Mouse (Mus musculus): ENCODE data around the gene Vmn1r103. TPM values are rescaled to one million over a fixed set of nuclear protein-coding genes. Genes with fewer than 3 reads are reported as not detected.
"Not testable (repeated sequence)": the region's sequence is repeated elsewhere in the genome, so short reads cannot be mapped to it uniquely, and the experiment has no call there.

The Vmn1r103 gene
- not detected in 2 replicates for polyA plus RNA-seq (2014; fragmentation: Nextera tagmentation; extraction: Ambion mirVana)

DNA sequence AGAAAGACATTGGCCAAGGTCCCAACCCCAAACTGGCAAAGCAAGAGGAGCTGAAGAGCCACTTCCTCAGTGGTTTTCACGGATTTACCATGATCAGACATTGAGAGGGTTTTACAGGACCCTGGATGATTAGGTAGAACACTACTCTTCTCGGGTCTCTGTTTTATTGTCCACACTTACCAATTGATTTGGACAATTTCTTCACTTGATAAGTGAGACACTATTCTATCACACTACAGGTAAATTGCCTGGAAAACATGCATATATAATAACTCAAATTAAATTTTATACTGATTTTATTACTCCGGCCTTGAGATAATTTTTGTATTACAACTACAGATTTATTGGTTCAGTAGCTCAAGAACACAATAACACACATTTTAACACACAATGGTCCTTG lies at the start of gene Vmn1r103:
TSS of gene Vmn1r103 (minus strand) at position 101 of the 400 bp plus-strand sequence.
- not testable (repeated sequence) for H3K27ac ChIP-seq (replicated peaks; ENCODE audit: low read depth, low read length); H3K27me3 ChIP-seq (ENCODE audit: control insufficient read depth, insufficient read depth, low read length); H3K4me3 ChIP-seq (ENCODE audit: low read depth, low read length); DNase-seq (ENCODE audit: low spot score); H3K4me1 ChIP-seq (ENCODE audit: control insufficient read depth, insufficient read depth, low read length); ATAC-seq (ENCODE audit: insufficient number of reproducible peaks, low FRiP score, low TSS enrichment, low read depth); H3K9ac ChIP-seq (ENCODE audit: low read length); H3K36me3 ChIP-seq (ENCODE audit: control insufficient read depth, insufficient read depth, low read length); H3K4me2 ChIP-seq (ENCODE audit: low read depth, severe bottlenecking); H3K9me3 ChIP-seq (ENCODE audit: control insufficient read depth, low read length)
- WGBS = no CpG with 5 or more reads among the region's 3 CpGs

DNA sequence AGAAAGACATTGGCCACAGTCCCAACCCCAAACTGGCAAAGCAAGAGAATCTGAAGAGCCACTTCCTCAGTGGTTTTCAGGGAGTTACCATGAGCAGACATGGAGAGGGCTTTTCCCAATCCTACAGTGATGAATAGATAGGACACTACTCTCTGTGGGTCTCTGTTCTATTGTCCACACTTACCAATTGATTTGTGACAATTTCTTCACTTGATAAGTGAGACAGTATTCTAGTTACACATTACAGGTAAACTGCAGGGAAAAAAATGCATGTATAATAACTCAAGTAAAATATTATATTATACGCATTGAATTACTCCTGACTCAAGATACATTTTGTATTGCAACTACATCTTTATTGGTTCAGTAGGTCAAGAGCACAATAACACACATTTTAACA lies 35.3 kb upstream of the Vmn1r103 start, which contains the start of gene Gm5726:
TSS of gene Gm5726 (minus strand) at position 101 of the 400 bp plus-strand sequence.
- DNase-seq (ENCODE audit: low spot score); H3K4me3 ChIP-seq (ENCODE audit: low read depth, low read length); H3K36me3 ChIP-seq (ENCODE audit: control insufficient read depth, insufficient read depth, low read length); H3K4me2 ChIP-seq (ENCODE audit: low read depth, severe bottlenecking); H3K27ac ChIP-seq (replicated peaks; ENCODE audit: low read depth, low read length); H3K9me3 ChIP-seq (ENCODE audit: control insufficient read depth, low read length); ATAC-seq (ENCODE audit: insufficient number of reproducible peaks, low FRiP score, low TSS enrichment, low read depth); H3K9ac ChIP-seq (ENCODE audit: low read length); H3K27me3 ChIP-seq (ENCODE audit: control insufficient read depth, insufficient read depth, low read length); H3K4me1 ChIP-seq (ENCODE audit: control insufficient read depth, insufficient read depth, low read length): not testable (repeated sequence)
- no CpG with 5 or more reads among the region's 1 CpGs for WGBS

DNA sequence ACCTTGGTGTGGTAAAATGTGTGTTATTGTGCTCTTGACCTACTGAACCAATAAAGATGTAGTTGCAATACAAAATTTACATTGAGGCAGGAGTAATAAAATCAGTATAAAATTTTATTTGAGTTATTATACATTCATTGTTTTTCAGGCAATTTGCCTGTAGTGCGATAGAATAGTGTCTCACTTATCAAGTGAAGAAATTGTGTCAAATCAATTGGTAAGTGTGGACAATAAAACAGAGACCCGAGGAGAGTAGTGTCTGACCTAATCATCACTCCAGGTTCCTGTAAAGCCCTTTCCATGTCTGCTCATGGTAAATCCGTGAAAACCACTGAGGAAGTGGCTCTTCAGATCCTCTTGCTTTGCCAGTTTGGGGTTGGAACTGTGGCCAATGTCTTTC lies 23.2 kb upstream of the Vmn1r103 start, which contains the start of gene Vmn1r104:
TSS of gene Vmn1r104 (plus strand) at position 301 of the 400 bp plus-strand sequence.
- no CpG with 5 or more reads among the region's 3 CpGs for WGBS
- not testable (repeated sequence) for H3K27ac ChIP-seq (replicated peaks; ENCODE audit: low read depth, low read length); H3K4me3 ChIP-seq (ENCODE audit: low read depth, low read length); H3K36me3 ChIP-seq (ENCODE audit: control insufficient read depth, insufficient read depth, low read length); H3K4me2 ChIP-seq (ENCODE audit: low read depth, severe bottlenecking); H3K4me1 ChIP-seq (ENCODE audit: control insufficient read depth, insufficient read depth, low read length); ATAC-seq (ENCODE audit: insufficient number of reproducible peaks, low FRiP score, low TSS enrichment, low read depth); H3K9me3 ChIP-seq (ENCODE audit: control insufficient read depth, low read length); H3K9ac ChIP-seq (ENCODE audit: low read length); H3K27me3 ChIP-seq (ENCODE audit: control insufficient read depth, insufficient read depth, low read length); DNase-seq (ENCODE audit: low spot score)

DNA sequence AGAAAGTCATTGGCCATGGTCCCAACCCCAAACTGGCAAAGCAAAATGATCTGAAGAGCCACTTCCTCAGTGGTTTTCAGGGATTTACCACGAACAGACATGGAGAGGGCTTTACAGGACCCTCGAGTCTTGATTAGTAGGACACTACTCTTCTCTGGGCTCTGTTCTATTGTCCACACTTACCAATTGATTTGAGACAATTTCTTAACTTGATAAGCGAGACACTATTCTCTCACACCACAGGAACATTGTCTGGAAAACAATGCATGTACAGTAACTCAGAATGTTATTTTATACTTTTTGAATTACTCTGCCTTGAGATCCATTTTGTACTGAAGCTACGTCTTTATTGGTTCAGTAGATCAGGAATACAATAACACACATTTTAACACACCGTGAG lies 35.5 kb downstream of the Vmn1r103 start, which contains the start of gene Gm10670:
TSS of gene Gm10670 (minus strand) at position 101 of the 400 bp plus-strand sequence.
- not testable (repeated sequence) for H3K9ac ChIP-seq (ENCODE audit: low read length); H3K4me3 ChIP-seq (ENCODE audit: low read depth, low read length); DNase-seq (ENCODE audit: low spot score); ATAC-seq (ENCODE audit: insufficient number of reproducible peaks, low FRiP score, low TSS enrichment, low read depth); H3K36me3 ChIP-seq (ENCODE audit: control insufficient read depth, insufficient read depth, low read length); H3K4me1 ChIP-seq (ENCODE audit: control insufficient read depth, insufficient read depth, low read length); H3K27me3 ChIP-seq (ENCODE audit: control insufficient read depth, insufficient read depth, low read length); H3K4me2 ChIP-seq (ENCODE audit: low read depth, severe bottlenecking); H3K27ac ChIP-seq (replicated peaks; ENCODE audit: low read depth, low read length); H3K9me3 ChIP-seq (ENCODE audit: control insufficient read depth, low read length)
- WGBS = no CpG with 5 or more reads among the region's 5 CpGs

Other genes starting within 250 kb of the Vmn1r103 start
- not detected in 2 replicates for gene Gm5890, start 247.7 kb downstream of the Vmn1r103 start, polyA plus RNA-seq (2014; fragmentation: Nextera tagmentation; extraction: Ambion mirVana)
- gene Gm4133, start 176.5 kb downstream of the Vmn1r103 start, polyA plus RNA-seq (2014; fragmentation: Nextera tagmentation; extraction: Ambion mirVana) = not detected in 2 replicates
- not detected in 2 replicates for gene Gm5728, start 135.1 kb downstream of the Vmn1r103 start, polyA plus RNA-seq (2014; fragmentation: Nextera tagmentation; extraction: Ambion mirVana)
- gene Vmn1r100, start 92.6 kb downstream of the Vmn1r103 start, polyA plus RNA-seq (2014; fragmentation: Nextera tagmentation; extraction: Ambion mirVana) = not detected in 2 replicates
- gene Vmn1r101, start 67.9 kb downstream of the Vmn1r103 start, polyA plus RNA-seq (2014; fragmentation: Nextera tagmentation; extraction: Ambion mirVana) = not detected in 2 replicates
- not detected in 2 replicates for gene Gm10670, start 35.6 kb downstream of the Vmn1r103 start, polyA plus RNA-seq (2014; fragmentation: Nextera tagmentation; extraction: Ambion mirVana)
- not detected in 2 replicates for gene Vmn1r104, start 23.3 kb upstream of the Vmn1r103 start, polyA plus RNA-seq (2014; fragmentation: Nextera tagmentation; extraction: Ambion mirVana)
- not detected in 2 replicates for gene Gm5726, start 35.2 kb upstream of the Vmn1r103 start, polyA plus RNA-seq (2014; fragmentation: Nextera tagmentation; extraction: Ambion mirVana)
- not detected in 2 replicates for gene Gm4141, start 65.7 kb upstream of the Vmn1r103 start, polyA plus RNA-seq (2014; fragmentation: Nextera tagmentation; extraction: Ambion mirVana)
- not detected in 2 replicates for gene Gm4513, start 88.5 kb upstream of the Vmn1r103 start, polyA plus RNA-seq (2014; fragmentation: Nextera tagmentation; extraction: Ambion mirVana)
- gene Vmn1r107, start 158.4 kb upstream of the Vmn1r103 start, polyA plus RNA-seq (2014; fragmentation: Nextera tagmentation; extraction: Ambion mirVana) = not detected in 2 replicates
- not detected in 2 replicates for gene Vmn1r111, start 192.7 kb upstream of the Vmn1r103 start, polyA plus RNA-seq (2014; fragmentation: Nextera tagmentation; extraction: Ambion mirVana)
- not detected in 2 replicates for gene Gm10668, start 220.1 kb upstream of the Vmn1r103 start, polyA plus RNA-seq (2014; fragmentation: Nextera tagmentation; extraction: Ambion mirVana)